In the genomic region with DNA sequence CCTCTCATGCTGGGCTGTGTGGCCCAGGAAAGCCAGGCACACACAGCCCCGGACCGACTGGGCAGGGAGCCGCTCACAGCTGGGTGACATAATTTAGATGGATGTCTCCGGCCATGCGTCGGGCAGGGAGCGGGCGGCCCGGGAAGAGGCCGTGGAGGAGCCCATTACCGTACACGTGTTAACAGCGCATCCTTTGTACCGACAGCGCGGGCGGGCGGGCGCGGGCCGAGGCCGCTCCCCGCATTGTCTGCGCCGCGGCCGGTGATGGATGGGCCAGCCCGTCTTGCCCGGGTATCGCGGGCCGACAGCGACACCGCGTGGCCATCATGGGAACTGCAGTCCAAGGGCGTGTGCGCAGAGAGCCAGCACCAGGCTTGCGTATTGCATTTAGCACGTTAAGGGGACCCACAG, we compare ENCODE assay signal across 8 mouse cellular contexts.
DNase-seq lines count a peak whose midpoint lies in the region; ATAC-seq lines count a peak whose summit lies in the region.

No protein-coding gene starts in this region.

- H3K27me3 ChIP-seq in forebrain, embryonic 16.5 days (replicated peaks; ENCODE audit: control insufficient read depth, insufficient read depth, low read length) = peaks cover 6% of the 10 kb centered on the region; the same call in 1 of the 2 replicates
- H3K27me3 ChIP-seq in neural tube, embryonic 15.5 days (replicated peaks) = peaks cover 31% of the 10 kb centered on the region

- WGBS in forebrain, embryonic 16.5 days = 0% methylated on average over 39 of the region's 39 CpGs
- WGBS in neural tube, embryonic 15.5 days = under 1% methylated on average over 39 of the region's 39 CpGs

- H3K27ac ChIP-seq in forebrain, embryonic 16.5 days (ENCODE audit: low read length) = peak overlapping the region; percentile 48
- no peak overlapping the region for H3K27ac ChIP-seq in neural tube, embryonic 15.5 days (replicated peaks)

- peak; percentile 66 for DNase-seq in ES-CJ7 (ENCODE audit: low read depth, low spot score)
- peak; percentile 53 for DNase-seq in cerebellum, adult 11-12 months
- peak; percentile 65 for DNase-seq in heart, postnatal 25 days (ENCODE audit: low spot score)
- peak; percentile 60 to 88 for DNase-seq in layer of hippocampus, adult 18-20 months (ENCODE audit: low spot score in 2 of 2)
- DNase-seq in lung, adult 18-20 months = peak; percentile 45 to 67
- DNase-seq in testis, postnatal 14 days (ENCODE audit: low spot score) = peak; percentile 73

- intact Hi-C loops in heart, postnatal 25 days (cut with DNase I) = loop anchor here (2.0 to 5.0 kb wide), 2 partner anchors 739 to 876 kb away; no protein-coding TSS in a partner anchor

- peak; percentile 91 for ATAC-seq in forebrain, embryonic 16.5 days
- peak; percentile 83 for ATAC-seq in neural tube, embryonic 15.5 days (ENCODE audit: low FRiP score)

- H3K9ac ChIP-seq in forebrain, embryonic 16.5 days (replicated peaks; ENCODE audit: low read depth, low read length) = peak overlapping the region; percentile 55
- peak overlapping the region; percentile 54 for H3K9ac ChIP-seq in neural tube, embryonic 15.5 days (replicated peaks)

- H3K4me3 ChIP-seq in forebrain, embryonic 16.5 days (replicated peaks; ENCODE audit: low read length) = peak overlapping the region; percentile 34
- H3K4me3 ChIP-seq in neural tube, embryonic 15.5 days (replicated peaks) = peak overlapping the region; percentile 38

- peaks cover 10% of the 10 kb centered on the region for H3K4me1 ChIP-seq in forebrain, embryonic 16.5 days (replicated peaks; ENCODE audit: control insufficient read depth, insufficient read depth, low read length)
- H3K4me1 ChIP-seq in neural tube, embryonic 15.5 days = peaks cover 5% of the 10 kb centered on the region

- H3K4me2 ChIP-seq in forebrain, embryonic 16.5 days (ENCODE audit: low read length) = peak overlapping the region; percentile 56
- peak overlapping the region; percentile 78 for H3K4me2 ChIP-seq in neural tube, embryonic 15.5 days

- no peaks in the 10 kb centered on the region for H3K9me3 ChIP-seq in forebrain, embryonic 16.5 days (ENCODE audit: control insufficient read depth, low read length)
- no peaks in the 10 kb centered on the region for H3K9me3 ChIP-seq in neural tube, embryonic 15.5 days (replicated peaks)

- no peaks in the 10 kb centered on the region for H3K36me3 ChIP-seq in forebrain, embryonic 16.5 days (ENCODE audit: control insufficient read depth, insufficient read depth)
- no peaks in the 10 kb centered on the region for H3K36me3 ChIP-seq in neural tube, embryonic 15.5 days
